Mouse (Mus musculus) heart, adult 2 months (tissue): ENCODE results near the gene Limch1. TPM values are rescaled to one million over a fixed set of nuclear protein-coding genes. Genes with fewer than 3 reads are reported as not detected.

Experiments used
- DNase-seq, 2 experiments: peaks; one replicate each; pipeline ENCODE4 v3.0.0; 2021
- H3K27ac ChIP-seq: fragments of 200-600 bp; 2 replicates; pipeline ENCODE4 v1.8.1; 2022
- H3K27me3 ChIP-seq: fragments of 200-500 bp; 2 replicates; pipeline ENCODE4 v1.6.1; 2012; ENCODE audit warnings: mild to moderate bottlenecking, low read length, inconsistent platforms, mixed read lengths; ENCODE audit not compliant: control insufficient read depth, insufficient read depth
- H3K36me3 ChIP-seq: fragments of 200-500 bp; 2 replicates; pipeline ENCODE4 v1.6.1; 2012; ENCODE audit warnings: low read length, inconsistent platforms; ENCODE audit not compliant: control insufficient read depth, insufficient read depth
- H3K4me1 ChIP-seq: fragments of 200-500 bp; 2 replicates; pipeline ENCODE4 v1.6.1; 2011; ENCODE audit warnings: low read length; ENCODE audit not compliant: control insufficient read depth, insufficient read depth
- H3K4me3 ChIP-seq: fragments of 200-600 bp; 2 replicates; pipeline ENCODE4 v1.8.1; 2022
- H3K79me2 ChIP-seq: fragments of 200-500 bp; replicated peaks from 2 replicates; pipeline ENCODE4 v1.6.1; 2012; ENCODE audit warnings: mild to moderate bottlenecking, inconsistent platforms, low read length, moderate library complexity, mixed read lengths; ENCODE audit not compliant: control insufficient read depth, insufficient read depth
- H3K9ac ChIP-seq: fragments of 200-500 bp; 2 replicates; pipeline ENCODE4 v1.6.1; 2012; ENCODE audit warnings: low read depth, mild to moderate bottlenecking, control low read depth, inconsistent platforms, low read length, mixed read lengths
- CTCF ChIP-seq: fragments of 200-600 bp; IDR thresholded peaks from 2 replicates; pipeline ENCODE4 v1.8.1; 2022; ENCODE audit warnings: antibody characterized with exemption, mild to moderate bottlenecking, moderate library complexity
- EP300 ChIP-seq: fragments of 200-500 bp; IDR thresholded peaks from 2 replicates; pipeline ENCODE4 v1.6.1; 2011; ENCODE audit warnings: low read depth, low read length, control low read depth; ENCODE audit not compliant: insufficient read depth
- POLR2A ChIP-seq: fragments of 200-500 bp; IDR thresholded peaks from 2 replicates; pipeline ENCODE4 v1.6.1; 2011; ENCODE audit warnings: mild to moderate bottlenecking, low read depth, low read length, control low read depth; ENCODE audit not compliant: insufficient read depth
- WGBS: fragments of 180-500 bp; shearing (Covaris S2); methylation state at CpG from one replicate; pipeline ENCODE4 v1.1.7; 2018; 5-methylcytosine and 5-hydroxymethylcytosine counted together
- intact Hi-C: fragments of 180-260 bp; cut with DNase I; formaldehyde crosslinking; loops from one replicate; pipeline ENCODE4 v1.15.1; 2025
- polyA plus RNA-seq: library from polyadenylated mRNA; depleted of rRNA; stranded (reverse); fragments of >200 nt; gene quantifications from 2 replicates; pipeline ENCODE4 v1.2.3, GENCODE M21; 2012
- total RNA-seq, 2 experiments: library from RNA; stranded (reverse); gene quantifications; 2 replicates each; pipeline ENCODE4 v1.2.3; 2021

The Limch1 gene
- total and polyA plus RNA-seq, 3 experiments, result 60.2 to 277 (median 230) TPM

GRCm38 (mm10) chr5:66861232-66862035 lies 115.8 kb downstream of the Limch1 start:
- H3K36me3 ChIP-seq, result peaks cover 30% of the 10 kb centered on the region
- no peaks in the 10 kb centered on the region for H3K27me3 ChIP-seq
- WGBS, result 19% methylated on average over 17 of the region's 17 CpGs
- TF ChIP-seq EP300 (peak; percentile 44; the same call in 1 of the 2 replicates), CTCF (no peak)
- H3K4me3 ChIP-seq, result peak overlapping the region; percentile 38
- H3K9ac ChIP-seq, result peak overlapping the region; percentile 25
- intact Hi-C loops, result no loop called here
- peaks cover 2% of the 10 kb centered on the region for H3K79me2 ChIP-seq
- peaks cover 23% of the 10 kb centered on the region for H3K4me1 ChIP-seq
- DNase-seq, result peak; percentile 59
- H3K27ac ChIP-seq, result peak overlapping the region; percentile 67

- H3K9ac ChIP-seq, result no peak overlapping the region
- no peak for DNase-seq
- peaks cover 27% of the 10 kb centered on the region for H3K36me3 ChIP-seq
- peaks cover 18% of the 10 kb centered on the region for H3K4me1 ChIP-seq
- 59% methylated on average over 4 of the region's 4 CpGs for WGBS
- H3K27ac ChIP-seq, result no peak overlapping the region; the same call in 1 of the 2 replicates
- TF ChIP-seq POLR2A, result no peak
- no peak overlapping the region for H3K4me3 ChIP-seq
- intact Hi-C loops, result no loop called here
- H3K27me3 ChIP-seq, result no peaks in the 10 kb centered on the region
- peaks cover 2% of the 10 kb centered on the region for H3K79me2 ChIP-seq
These were observed 116.5 kb downstream of the Limch1 start for GRCm38 (mm10) chr5:66862151-66862550.

GRCm38 (mm10) chr5:66865229-66865628 lies 119.6 kb downstream of the Limch1 start:
- DNase-seq, result no peak
- peaks cover 18% of the 10 kb centered on the region for H3K36me3 ChIP-seq
- H3K4me1 ChIP-seq, result peaks cover 15% of the 10 kb centered on the region
- TF ChIP-seq EP300, result no peak
- TF ChIP-seq POLR2A, result no peak
- no peak for TF ChIP-seq CTCF
- no peaks in the 10 kb centered on the region for H3K27me3 ChIP-seq
- H3K9ac ChIP-seq, result no peak overlapping the region
- no peak overlapping the region for H3K27ac ChIP-seq
- WGBS, result 52% methylated on average over 5 of the region's 5 CpGs
- no peak overlapping the region for H3K4me3 ChIP-seq
- H3K79me2 ChIP-seq, result peaks cover 2% of the 10 kb centered on the region
- intact Hi-C loops, result no loop called here

GRCm38 (mm10) chr5:66866019-66866418 lies 120.4 kb downstream of the Limch1 start:
- intact Hi-C loops, result no loop called here
- H3K27ac ChIP-seq, result no peak overlapping the region
- DNase-seq, result peak in 1 of 2 experiments; percentile 40
- peaks cover 2% of the 10 kb centered on the region for H3K79me2 ChIP-seq
- H3K9ac ChIP-seq, result no peak overlapping the region
- no peak overlapping the region for H3K4me3 ChIP-seq
- WGBS, result 62% methylated on average over 8 of the region's 8 CpGs
- H3K4me1 ChIP-seq, result peaks cover 15% of the 10 kb centered on the region
- TF ChIP-seq EP300, result no peak; the same call in 1 of the 2 replicates
- H3K27me3 ChIP-seq, result no peaks in the 10 kb centered on the region
- H3K36me3 ChIP-seq, result peaks cover 18% of the 10 kb centered on the region

- no peak overlapping the region for H3K27ac ChIP-seq
- no peak overlapping the region for H3K9ac ChIP-seq
- WGBS, result 93% methylated on average over 4 of the region's 4 CpGs
- H3K4me1 ChIP-seq, result peaks cover 15% of the 10 kb centered on the region
- no peak for DNase-seq
- H3K79me2 ChIP-seq, result no peaks in the 10 kb centered on the region
- no peak for TF ChIP-seq EP300
- TF ChIP-seq POLR2A, result no peak
- TF ChIP-seq CTCF, result no peak
- no peaks in the 10 kb centered on the region for H3K27me3 ChIP-seq
- intact Hi-C loops, result no loop called here
- no peak overlapping the region for H3K4me3 ChIP-seq
- peaks cover 12% of the 10 kb centered on the region for H3K36me3 ChIP-seq
These were observed 123.9 kb downstream of the Limch1 start for GRCm38 (mm10) chr5:66869545-66869944.

- no peak overlapping the region for H3K9ac ChIP-seq
- intact Hi-C loops, result no loop called here
- H3K79me2 ChIP-seq, result no peaks in the 10 kb centered on the region
- TF ChIP-seq POLR2A, result no peak
- H3K27me3 ChIP-seq, result no peaks in the 10 kb centered on the region
- WGBS, result 48% methylated on average over 11 of the region's 11 CpGs
- peak overlapping the region; percentile 11; the same call in 1 of the 2 replicates for H3K4me3 ChIP-seq
- H3K36me3 ChIP-seq, result peaks cover 17% of the 10 kb centered on the region
- DNase-seq, result no peak
- H3K27ac ChIP-seq, result peak overlapping the region; percentile 77
- peaks cover 9% of the 10 kb centered on the region for H3K4me1 ChIP-seq
These were observed 126.0 kb downstream of the Limch1 start for GRCm38 (mm10) chr5:66871521-66872050.
